Mouse (Mus musculus): ENCODE measurements at regions not wholly inside any gene's neighbourhood (a gene's known extent, or its start where the extent isn't known, plus 50 kb on each side); places are given as distances from the start of the nearest gene placed in this dataset.

GRCm38 (mm10) chr15:51363391-51363790 is 2521.3 kb upstream of the Gm7489 start:
- no peak for TF ChIP-seq CTCF (IDR thresholded peaks at IDR 0.05; ENCODE audit: extremely low read depth, insufficient read length, insufficient replicate concordance, low read depth, low read length)
- no peak for TF ChIP-seq POLR2A (IDR thresholded peaks at IDR 0.05; ENCODE audit: low read depth, low read length)

Data from small intestine, adult 2 months (tissue).